Mouse (Mus musculus) Muller cell, postnatal 12 days (primary cell): ENCODE measurements around the gene Cers1.
A peak's percentile ranks its signal among the peaks of the same experiment; 100 is the strongest.

Experiments used
- DNase-seq: peaks from one replicate; pipeline ENCODE4 v3.0.0-alpha.2; 2015; ENCODE audit errors: inconsistent ontology term

The Cers1 gene

GRCm38 (mm10) chr8:70352000-70352384 lies 36.4 kb downstream of the Cers1 start:
- DNase-seq: no peak

DNA sequence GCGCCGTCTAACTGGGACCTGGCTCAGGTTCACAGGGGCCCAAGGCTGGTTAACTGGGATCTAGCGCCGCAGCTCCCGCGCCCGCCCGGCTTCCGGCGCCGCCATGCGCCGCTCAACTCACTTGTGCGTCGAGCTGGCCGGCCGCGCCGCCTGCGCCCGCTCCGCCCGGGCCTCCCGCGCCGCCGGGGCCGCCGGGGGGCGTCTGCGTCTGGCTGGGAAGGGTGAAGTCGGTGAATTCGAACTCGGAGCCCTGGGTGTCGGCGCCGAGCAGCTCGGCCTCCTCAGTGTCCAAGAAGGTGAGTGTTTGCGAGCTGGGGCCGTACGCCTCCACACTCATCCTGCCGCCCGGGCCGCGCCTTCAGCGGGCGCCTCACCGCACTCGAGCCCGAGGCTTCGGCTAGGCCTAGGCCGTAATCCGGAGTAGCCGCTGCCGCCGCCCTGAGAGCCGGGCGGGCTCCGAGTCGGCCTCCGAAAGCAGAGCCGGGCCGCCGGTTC lies 37.1 kb downstream of the Cers1 start:
- peak; percentile 47 for DNase-seq

DNA sequence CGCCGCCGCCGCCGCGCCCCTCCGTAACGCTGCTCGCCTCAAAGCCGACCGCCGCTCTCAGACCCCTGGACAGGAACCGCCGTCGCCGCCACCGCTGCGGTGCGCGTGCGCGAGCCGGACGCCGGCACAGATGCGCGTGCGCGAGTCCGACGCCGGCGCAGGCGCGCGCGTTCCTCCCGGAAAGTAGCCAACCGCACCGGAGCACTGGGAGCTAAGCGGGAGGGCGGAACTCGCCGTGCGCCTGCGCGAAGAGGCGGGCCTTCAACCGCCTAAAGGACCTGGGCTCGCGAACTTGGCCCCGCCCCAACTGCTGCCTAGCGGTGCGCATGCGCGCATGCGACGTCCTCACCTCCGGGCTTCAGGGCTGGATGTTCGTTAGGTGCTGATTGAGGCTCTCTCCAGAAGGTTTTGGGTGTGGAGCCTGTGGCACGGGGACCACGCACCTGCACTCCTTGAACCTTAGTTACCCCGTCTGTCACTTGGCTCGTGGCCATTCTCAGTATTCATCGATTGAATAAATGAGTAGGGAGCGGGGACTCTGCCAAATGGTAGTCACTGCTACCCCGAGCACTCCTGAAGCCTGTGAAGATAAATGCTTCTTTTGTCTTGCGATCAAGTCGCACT lies 37.7 kb downstream of the Cers1 start, which contains the start of gene Upf1:
Upf1 (minus strand) TSS at position 85 of the 624 bp plus-strand sequence.
- DNase-seq: peak; percentile 99

DNA sequence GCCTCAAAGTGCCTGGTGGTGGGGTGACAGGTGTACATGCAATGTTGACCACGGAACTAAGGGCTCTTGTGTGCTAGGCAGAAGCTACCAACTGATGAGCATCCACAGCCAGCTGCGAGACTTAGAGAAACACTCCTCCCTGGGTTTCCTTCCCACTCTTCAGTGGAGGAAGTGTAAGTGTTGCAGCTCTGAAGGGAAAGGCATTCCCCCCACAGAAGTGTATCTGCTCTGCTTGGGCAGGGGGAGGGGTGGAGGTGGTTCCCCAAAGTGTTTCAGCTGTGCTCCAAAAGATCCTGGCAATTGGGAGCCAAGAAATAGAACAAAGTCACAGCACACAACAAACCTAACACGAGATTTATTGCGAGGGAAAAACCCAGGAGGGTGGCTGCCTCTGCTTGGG lies 38.4 kb downstream of the Cers1 start:
- no peak for DNase-seq

DNA sequence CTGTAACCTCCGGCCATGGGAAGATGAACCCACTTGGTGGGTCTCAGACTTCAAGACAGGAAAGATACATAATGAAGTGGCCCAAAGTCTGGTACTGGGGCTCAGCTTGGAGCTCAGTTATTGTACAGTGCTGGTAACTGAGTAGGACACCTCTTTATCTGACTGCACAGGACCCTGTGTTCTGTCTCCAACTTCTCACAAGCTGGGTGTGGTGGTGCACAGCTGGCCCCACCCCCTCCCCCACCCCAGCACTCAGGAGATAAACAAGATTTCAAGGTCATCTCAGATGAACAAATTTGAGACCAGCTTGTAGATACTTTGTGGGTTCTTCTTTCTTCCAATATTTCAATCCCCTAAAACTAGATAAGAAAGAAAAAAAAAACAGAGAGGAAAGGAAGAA lies 40.5 kb downstream of the Cers1 start:
- DNase-seq: no peak

GRCm38 (mm10) chr8:70359411-70359810 lies 43.8 kb downstream of the Cers1 start:
- DNase-seq: peak; percentile 40

DNA sequence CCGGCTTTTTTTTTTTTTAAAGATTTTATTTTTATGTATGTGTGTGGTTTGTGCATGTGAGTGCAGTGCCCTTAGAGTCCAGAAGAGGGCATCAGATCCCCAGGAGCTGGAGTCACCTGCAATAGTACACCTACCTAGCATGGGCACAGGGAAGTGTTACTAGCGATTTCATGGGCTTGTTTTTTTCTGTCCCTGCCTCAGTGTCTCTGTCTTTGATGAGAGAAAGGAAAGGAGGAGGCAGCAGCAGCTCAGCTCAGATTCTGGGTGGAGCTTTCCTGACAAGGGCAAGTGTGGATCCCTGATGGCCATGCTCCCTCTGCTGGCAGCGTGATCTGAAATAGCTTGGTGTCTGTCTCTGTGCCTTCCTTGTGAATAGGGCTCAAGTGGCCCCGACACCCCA lies 45.2 kb downstream of the Cers1 start:
- peak; percentile 35 for DNase-seq

DNA sequence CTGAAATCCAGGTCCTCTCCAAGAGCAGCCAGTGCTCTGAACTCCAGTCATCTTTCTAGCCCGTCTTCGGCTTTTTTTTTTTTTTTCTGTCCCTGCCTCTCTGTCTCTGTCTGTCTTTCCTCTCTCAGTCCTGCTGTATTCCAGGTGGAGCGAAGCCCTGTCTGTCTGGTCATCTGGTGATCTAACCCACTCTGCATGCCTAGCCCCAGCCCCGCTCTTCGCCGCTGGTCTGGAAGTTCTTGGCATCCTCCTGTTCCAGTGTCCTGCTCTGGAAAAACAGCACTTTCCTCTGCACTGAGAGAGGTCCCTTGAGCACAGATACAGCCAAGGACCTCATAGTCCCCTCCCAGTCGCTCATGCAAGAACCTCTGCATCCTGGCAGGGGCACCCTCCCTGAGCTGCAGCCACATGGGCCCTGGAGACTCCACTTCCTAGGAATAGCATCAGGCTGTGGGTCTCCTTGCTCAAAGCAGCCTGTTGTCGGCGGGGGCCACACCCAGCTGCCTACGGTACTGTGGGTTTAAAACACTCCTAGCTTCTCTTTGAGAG lies 46.0 kb downstream of the Cers1 start:
- no peak for DNase-seq

DNA sequence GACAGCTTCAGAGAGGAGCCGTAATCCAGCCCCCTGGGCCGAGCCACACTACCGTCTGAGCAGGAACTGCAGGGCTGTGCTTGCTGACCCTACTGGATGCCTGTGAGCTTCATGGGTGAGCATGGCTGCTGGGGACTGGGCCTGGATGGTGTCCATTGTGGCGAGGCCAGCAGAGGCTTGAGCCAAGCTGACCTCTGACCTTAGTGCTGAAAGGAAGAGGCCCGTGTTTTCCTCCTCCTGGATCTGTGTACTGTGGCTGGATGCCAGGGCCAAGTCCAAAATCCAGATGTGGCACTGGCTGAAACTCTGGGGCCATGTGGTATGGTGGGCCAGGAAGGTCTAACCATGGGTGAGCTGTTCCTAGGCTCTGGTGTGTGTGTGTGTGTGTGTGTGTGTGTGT lies 48.5 kb downstream of the Cers1 start:
- DNase-seq: no peak

DNA sequence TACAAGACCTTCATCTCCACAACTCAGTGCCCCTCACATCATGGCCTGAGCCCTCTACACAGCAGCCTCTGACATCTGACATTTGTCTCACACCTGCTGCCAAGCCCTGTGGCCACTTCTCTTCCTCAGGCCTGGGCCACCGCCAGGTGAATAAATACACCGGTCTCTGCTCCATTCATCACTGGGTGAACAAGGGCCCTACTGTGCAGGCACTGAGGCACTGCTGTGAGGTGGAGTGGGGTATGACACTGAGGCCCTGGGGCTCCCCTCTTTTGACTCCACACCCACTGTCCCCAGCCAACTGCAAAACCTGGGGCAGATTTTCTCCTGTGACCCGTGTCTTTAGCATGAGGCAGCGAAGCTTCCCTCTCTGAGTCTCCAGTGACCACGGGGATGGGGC lies 51.0 kb downstream of the Cers1 start:
- no peak for DNase-seq

DNA sequence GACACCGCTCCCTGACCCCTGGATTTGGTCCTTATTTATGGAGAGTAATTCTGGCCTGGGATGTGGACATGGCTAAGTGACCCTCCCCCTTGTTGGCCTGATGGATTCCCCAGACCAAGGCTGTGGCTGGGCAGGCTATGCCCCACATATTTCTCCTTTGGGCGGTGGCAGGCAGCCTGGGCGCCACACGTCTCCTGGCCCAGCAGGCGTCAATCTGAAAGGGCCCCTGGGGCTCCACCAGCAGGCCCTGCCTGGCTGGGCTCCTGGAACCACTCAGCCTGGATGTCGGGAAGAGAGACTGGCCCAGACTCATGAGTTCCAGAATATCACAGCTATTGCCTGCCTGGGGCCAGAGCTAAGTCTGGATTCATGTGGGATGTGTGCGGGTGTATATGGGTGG lies 54.9 kb downstream of the Cers1 start:
- DNase-seq: peak; percentile 51

GRCm38 (mm10) chr8:70371951-70372350 lies 56.4 kb downstream of the Cers1 start:
- DNase-seq: peak; percentile 54

GRCm38 (mm10) chr8:70373397-70374317 lies 58.1 kb downstream of the Cers1 start, which contains the start of gene Comp:
TSS of gene Comp (plus strand) at chr8:70373558.
- DNase-seq: no peak

GRCm38 (mm10) chr8:70374318-70374927 lies 58.8 kb downstream of the Cers1 start:
- peak; percentile 90 for DNase-seq

DNA sequence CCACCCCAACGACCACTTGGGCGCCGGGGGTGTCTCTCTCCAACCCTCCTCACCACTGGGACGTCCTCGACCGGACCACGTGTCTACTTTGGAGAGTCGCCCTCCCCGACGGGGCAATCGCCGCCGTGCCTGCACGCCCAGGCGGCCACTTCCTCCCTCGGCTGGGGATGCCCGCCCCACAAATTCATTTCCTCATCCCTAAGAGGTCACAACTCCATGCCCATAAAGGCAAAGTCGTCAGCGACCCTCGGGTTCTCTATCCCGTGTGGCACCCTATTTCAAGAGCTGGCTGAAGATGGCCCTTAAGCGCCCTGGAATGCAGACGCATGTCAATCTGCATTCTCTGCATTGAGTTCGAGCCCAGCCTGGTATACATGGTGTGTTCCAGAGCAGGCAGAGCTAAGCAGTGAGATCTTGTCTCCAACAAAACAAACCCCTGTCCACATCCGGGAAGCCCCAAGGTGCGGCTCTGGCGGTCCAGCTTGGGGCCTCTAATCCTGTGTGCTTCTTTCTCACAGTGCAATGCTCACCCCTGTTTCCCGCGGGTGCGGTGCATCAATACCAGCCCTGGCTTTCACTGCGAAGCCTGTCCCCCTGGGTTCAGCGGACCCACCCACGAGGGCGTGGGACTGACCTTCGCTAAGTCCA lies 59.8 kb downstream of the Cers1 start:
- DNase-seq: no peak

DNA sequence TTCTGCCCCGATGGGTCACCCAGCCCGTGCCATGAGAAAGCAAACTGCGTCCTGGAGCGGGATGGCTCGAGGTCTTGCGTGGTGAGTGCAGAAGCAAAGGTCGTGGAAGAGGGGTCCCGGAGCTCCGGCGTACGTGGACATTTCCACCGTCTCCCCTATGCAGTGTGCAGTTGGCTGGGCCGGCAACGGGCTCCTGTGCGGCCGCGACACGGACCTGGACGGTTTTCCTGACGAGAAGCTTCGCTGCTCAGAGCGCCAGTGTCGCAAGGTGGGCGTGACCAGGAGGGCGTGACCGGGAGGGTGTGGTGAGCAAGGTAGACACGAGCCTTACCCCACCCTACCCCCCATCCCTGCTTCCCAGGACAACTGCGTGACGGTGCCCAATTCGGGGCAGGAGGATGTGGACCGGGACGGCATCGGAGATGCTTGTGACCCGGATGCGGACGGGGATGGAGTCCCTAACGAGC lies 60.7 kb downstream of the Cers1 start:
- no peak for DNase-seq

GRCm38 (mm10) chr8:70377049-70377448 lies 61.5 kb downstream of the Cers1 start:
- no peak for DNase-seq

DNA sequence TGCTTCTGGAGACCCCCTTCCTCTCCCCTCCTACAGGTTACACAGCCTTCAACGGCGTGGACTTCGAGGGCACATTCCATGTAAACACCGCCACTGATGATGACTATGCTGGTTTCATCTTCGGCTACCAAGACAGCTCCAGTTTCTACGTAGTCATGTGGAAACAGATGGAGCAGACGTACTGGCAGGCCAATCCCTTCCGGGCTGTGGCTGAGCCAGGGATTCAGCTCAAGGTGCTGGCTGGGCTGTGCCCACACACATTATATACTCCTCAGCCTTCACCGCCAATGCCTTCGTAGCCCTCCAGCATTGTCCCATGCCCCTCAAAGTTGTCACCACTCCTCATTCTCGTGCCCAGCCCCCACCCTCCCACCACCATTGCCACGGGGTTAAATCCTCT lies 64.5 kb downstream of the Cers1 start:
- DNase-seq: no peak
